Mouse (Mus musculus) thymus, postnatal 14 days (tissue): Measurements from ENCODE around the gene Cldn11.

Experiments
- DNase-seq: peaks from one replicate; pipeline ENCODE4 v3.0.0; 2021

The Cldn11 gene

DNA sequence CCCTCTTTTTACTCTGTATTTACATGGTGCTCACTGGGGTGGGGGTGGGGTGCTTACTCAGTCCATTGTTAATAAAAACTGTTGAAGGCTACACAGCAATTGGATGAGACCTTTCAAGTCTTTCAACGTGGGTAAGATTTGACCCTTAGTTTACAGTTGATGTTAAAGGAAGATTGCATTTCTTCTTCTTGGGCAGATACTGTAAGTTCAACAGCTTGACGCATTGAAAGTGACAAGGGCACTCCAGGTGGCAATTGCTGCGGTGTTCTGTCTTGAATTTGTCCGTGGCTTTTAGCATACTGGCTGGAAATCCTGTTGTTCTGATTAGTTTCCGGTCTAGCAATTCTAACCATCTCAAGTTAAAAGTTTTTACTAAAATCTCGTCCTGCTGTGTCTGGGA lies 11.6 kb downstream of the Cldn11 start:
- no peak for DNase-seq

DNA sequence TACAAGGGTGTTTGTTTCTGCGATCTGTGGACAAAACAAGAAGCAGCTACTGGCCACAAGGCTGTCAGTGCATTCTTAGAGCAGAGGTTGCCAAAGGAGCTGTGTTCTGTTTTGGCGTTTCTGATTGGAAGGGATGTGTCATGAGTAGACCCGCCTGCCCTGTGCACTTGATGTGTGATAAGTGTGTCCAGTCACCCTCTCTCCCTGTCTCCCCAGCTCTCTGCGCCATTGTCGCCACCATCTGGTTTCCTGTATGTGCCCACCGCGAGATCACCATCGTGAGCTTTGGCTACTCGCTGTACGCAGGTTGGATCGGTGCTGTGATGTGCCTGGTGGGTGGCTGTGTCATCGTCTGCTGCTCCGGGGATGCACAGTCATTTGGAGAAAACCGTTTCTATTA lies 13.1 kb downstream of the Cldn11 start:
- no peak for DNase-seq

DNA sequence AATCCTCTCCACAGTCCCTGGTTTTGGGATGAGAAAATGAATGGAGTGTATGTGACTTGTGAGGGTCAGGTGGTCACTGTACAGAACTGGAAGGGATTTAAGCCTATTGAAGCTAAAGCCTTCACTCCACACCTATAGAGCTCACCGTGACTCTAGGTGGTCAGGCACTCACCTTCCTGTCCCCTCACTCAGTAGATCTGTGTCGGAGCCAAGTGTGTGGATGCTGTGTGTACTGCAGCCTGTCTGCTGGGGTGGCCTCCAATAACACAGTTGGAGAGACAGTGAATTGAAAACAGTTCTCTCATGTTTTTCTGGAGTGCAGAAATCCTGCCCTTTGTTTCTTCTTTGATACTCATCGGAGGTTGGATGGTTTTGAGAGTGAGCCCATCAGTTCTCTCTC lies 16.1 kb downstream of the Cldn11 start:
- DNase-seq = no peak

DNA sequence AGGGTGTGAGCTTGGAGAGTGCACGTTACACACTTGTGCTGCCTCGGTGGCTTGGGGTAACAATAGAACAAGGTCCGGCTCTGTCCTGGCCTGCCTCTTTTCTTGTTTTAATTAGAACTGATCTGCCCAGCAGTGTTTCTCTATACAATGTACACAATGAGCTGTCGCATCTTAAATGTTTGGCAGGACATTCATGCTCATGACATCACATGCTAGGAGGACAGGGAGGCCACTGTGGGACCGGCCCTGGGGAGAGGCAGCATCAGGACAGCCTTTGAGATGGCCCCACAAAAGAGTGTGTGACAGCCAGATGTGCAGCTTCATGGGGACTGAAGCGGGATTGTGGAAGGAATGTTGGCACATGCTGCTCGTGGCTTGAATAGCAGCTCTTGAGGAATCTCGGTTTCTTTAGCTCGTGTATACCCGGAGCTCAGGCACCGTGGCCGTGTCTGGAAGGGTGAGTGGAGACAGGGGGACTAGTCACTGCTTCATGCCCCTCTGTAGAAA lies 16.7 kb downstream of the Cldn11 start:
- DNase-seq = no peak

DNA sequence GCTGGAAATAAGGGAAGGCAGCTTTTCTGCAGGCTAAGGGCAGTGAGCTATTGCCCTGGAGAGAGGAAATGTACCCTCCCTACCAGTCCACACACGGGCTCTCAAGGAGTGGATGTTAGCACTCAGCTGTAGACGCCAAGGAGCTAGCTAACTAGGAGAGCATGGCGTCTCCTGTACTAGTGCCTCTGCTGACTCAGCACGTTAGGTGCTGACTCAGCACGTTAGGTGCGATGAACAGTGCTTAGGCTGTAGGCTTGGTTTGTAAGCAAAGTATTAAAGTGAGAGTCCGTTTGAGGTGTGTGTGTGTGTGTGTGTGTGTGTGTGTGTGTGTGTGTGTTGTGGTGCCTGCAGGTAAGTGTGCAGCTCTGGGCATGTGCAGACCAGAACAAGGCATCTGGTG lies 40.6 kb downstream of the Cldn11 start:
- no peak for DNase-seq

DNA sequence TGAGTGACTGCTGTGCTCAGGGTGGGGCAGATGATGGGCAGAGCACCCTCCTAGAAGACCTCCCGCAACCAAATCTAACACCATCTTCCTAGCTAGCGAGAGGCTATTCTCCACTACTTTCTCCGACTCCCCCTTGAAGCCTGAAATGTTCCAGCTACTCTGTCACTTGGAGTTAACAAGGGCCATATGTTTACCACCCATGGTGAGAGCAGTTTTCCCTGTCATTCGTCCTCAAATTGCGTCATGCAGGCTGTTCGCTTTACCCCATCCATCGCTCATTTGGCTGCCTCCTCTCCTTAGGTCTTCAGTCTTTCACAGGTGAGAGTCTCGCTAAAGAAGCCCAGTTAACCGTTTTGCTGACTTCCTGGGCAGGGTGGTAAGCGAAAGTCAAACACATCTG lies 41.7 kb downstream of the Cldn11 start:
- DNase-seq = no peak

DNA sequence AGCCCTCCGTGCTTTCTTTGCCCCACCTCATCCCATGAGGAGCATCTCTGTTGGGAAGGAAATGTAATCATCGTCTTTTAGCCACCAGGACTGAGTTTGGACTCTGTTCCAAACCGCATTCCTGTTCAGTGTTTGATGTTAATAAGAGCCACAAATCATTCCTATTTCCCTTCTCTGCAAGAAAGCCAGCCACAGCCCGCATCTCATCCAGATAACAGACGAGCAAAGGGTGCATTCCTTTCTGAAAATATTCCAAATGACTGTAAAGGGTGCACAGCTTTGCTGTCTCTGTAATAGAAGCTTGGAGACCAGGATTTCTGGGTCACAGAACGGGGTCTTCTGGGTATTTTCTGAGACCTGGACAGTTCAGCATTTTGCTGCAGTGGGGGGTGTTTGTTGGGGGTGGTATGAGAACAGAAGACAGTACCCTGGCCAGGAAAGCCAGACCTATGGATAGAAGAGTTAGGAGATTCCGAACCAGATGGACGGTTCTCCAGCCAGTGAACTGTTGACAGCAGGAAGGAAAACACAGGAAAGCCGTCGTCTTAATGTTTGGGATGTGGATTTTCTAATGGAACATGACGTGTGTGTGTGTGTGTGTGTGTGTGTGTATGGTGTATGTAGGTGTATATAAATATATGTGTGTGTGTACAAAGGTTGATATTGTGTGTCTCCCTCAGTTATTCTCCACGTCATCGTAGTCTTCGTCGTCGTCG lies 49.6 kb downstream of the Cldn11 start:
- no peak for DNase-seq

DNA sequence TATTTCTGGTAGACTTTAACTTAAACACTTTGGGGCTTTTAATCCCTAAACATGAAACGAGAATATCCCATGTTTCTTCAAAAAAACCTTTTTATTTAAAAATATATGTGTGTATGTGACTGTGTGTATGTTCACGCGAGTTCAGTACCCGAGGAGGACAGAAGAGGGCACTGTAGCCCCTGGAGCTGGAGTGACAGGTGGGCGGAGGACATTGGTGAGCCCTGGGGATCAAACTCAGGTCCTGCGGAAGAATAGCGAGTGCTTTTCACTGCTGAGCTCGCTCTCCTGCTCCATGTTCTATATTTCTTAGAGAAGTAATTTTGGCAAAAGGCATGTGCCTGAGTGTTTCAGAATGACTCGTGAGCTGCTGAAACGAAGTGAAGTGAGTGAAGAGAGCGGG lies 54.2 kb downstream of the Cldn11 start:
- DNase-seq = no peak

DNA sequence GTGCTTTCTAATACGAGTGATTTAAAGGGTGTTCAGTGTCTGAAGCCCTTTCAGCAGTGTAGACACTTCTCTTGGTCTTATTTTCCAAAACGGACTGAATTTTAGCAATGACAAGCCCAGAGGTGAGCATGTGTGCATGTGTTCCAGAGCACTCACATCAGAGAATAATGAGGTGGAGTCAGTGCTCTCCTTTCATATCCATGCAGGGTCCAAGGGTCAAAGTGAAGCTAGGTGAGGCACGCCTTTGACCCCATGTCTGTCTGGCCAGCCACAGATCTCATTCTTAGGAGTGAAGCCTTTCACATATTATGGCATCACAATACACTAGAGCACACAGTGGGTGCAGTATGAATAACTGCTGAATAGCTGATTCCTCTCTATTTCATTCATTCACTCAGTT lies 55.4 kb downstream of the Cldn11 start:
- no peak for DNase-seq

DNA sequence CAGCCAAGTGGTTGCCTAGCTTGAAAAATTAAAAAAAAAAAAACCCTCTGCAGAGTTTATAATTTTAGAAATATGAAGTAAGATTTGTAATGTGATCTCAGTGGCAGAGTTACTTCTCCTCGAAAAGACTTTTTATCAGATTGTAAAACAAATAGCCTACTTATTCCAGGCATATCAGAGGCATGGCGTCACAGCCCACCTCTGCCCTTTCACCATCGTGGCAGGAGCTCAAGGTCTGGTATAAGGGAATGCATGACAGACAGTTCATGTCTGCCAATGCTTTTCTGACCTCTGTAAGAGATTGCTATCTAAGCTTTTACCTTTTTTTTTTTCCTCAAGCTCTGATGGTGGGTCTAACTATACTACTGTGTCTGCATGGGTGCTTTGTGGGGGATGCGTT lies 58.3 kb downstream of the Cldn11 start:
- no peak for DNase-seq

DNA sequence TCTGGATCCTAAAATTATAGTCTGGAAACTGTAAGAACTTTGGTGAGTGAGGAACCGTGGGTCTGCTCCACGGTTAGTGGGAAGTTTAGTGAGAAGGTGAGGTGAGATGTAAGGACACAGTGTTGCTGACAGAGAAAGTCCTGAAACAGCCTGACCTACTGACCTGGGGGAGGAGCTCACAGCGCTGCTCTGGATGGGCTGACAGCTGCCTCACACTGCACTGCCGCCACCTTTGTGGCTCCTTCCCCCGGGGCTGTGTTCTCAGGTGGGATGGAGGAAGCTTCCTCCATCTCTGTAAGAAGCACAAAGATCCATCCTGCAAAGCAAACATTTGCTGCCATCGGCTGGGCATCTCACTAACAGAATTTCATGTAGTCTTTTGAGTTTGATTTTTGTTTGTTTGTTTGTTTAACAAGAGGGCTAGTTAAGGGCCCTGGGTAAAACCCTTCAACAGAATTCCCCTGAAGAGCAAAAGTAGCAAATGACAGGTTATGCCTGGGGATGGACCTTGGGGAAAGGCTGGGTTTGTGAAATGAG lies 58.8 kb downstream of the Cldn11 start:
- no peak for DNase-seq

DNA sequence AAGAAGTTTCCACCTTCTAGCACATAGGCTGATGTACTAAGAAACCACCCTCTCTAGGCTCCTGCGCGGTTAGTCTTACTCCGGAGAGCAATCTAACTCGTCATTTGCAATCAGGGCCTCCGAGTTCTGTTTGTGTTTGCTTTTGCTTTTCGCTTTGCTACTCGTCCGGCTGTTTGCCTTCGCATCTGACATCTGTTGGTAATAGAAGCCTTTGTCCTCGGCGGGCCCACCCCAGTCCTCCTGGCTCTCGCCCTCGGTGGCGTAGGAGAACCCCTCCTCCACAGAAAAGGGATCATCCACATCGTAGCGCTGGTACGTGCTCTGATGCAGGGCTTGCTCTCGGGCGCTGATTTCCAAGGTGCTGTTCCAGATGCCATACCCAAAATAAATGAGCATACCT lies 59.3 kb downstream of the Cldn11 start:
- no peak for DNase-seq

DNA sequence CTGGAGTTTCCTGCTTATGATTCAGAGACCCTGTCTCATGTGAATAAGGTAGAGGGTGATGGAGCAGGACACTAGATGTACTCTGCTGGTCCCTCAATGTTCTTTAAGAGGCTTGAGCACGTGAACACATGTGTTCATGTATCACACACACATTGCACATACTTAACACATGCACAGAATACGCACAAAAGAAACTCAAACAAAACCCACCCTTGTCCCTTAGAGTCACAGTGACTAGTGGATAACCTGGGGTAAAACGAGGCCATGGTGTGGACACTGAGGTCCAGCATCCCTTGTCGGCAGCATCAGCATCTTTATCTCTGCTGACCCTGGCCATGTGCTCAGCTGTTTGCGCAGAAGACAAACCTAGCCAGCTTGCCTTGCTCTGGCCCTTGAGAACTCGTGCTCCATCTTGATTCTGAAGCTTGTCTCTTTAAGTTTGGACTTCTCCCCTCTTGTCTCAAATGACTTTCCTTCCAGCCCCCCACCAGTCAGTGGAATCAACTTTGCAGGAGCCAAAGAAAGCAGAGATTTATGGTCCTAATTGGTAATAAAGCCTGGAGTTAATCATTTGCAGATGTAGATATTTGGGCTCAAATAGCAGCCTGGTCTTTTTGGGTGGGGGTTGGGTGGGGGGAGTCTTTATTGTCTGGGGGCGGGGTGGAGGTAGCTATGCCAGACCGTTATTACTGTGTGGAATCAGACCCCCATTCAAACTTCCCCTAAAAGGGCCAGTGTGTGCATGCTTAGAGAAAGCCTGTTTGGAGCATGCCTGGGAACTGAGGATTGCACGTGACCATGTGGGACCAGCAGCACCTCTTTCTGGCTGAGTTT lies 62.7 kb downstream of the Cldn11 start:
- no peak for DNase-seq

DNA sequence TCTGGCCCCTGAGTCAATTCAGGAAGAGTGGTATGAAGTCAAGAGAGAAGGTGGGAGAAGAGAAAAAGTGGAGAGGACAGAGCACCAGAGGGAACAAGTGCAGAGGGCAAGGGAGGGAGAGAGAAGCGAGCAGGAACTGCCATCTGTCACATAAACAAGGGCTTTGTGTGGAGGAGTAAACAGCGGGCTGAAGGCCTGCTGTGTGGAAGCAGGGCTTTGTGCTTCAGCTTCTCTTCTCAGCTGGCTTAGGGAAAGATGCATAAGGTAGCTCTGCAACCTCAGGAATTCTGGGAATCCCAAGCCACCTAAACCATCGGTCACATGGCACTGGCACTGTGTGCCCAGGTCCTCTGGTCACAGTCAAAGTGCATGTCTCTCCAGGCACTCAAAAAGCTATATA lies 64.1 kb downstream of the Cldn11 start:
- no peak for DNase-seq
